Mouse (Mus musculus) B cell, adult 67 days (primary cell): Measurements from ENCODE around the gene Lrrc25. TPM values are rescaled to one million over a fixed set of nuclear protein-coding genes. Genes with fewer than 3 reads are reported as not detected.

Experiments used
- total RNA-seq, 2 experiments: library from RNA; stranded (reverse); gene quantifications; 4 replicates each; pipeline ENCODE4 v1.2.4; 2023

Lrrc25 gene
- 1 to 10 TPM; 7.7 to 7.8 TPM for total RNA-seq

GRCm38 (mm10) chr8:70615894-70616293, at the start of gene Lrrc25:
Lrrc25 (plus strand) TSS chr8:70616155.

GRCm38 (mm10) chr8:70593961-70594609, 21.9 kb upstream of the Lrrc25 start, which contains the start of gene Isyna1:
Isyna1 (plus strand) TSS chr8:70594373.

GRCm38 (mm10) chr8:70608749-70609367, 7.1 kb upstream of the Lrrc25 start, which contains the start of gene Ssbp4:
Ssbp4 (minus strand) TSS chr8:70608872.

GRCm38 (mm10) chr8:70632346-70632892, 16.5 kb downstream of the Lrrc25 start, which contains the start of gene Gdf15:
Gdf15 (minus strand) TSS chr8:70632456.

GRCm38 (mm10) chr8:70660273-70660725, 44.3 kb downstream of the Lrrc25 start, which contains the start of gene Pgpep1:
Pgpep1 (minus strand) TSS chr8:70660388.

Other genes starting within 250 kb of the Lrrc25 start
- gene Comp, start 242.6 kb upstream of the Lrrc25 start, total RNA-seq, result not detected
- gene Crtc1, start 176.6 kb upstream of the Lrrc25 start, total RNA-seq, result 10 to 100 TPM; 22.2 to 22.4 TPM
- gene Klhl26, start 139.2 kb upstream of the Lrrc25 start, total RNA-seq, result 10 to 100 TPM in 1 of 2 experiments, 1 to 10 TPM in 1; 8.7 to 11.8 TPM
- gene Tmem59l, start 128.8 kb upstream of the Lrrc25 start, total RNA-seq, result not detected
- under 1 TPM in 1 of 2 experiments, not detected in 1; 0.44 TPM for gene Crlf1, start 123.0 kb upstream of the Lrrc25 start, total RNA-seq
- gene Rex1bd, start 109.4 kb upstream of the Lrrc25 start, total RNA-seq, result 10 to 100 TPM; 37.6 to 48.4 TPM
- gene Uba52, start 105.4 kb upstream of the Lrrc25 start, total RNA-seq, result 1,000 to 10,000 TPM; 2,722 to 2,902 TPM
- 100 to 1,000 TPM; 269 TPM for gene Fkbp8, start 88.4 kb upstream of the Lrrc25 start, total RNA-seq
- 10 to 100 TPM; 60.6 to 70.4 TPM for gene Kxd1, start 88.2 kb upstream of the Lrrc25 start, total RNA-seq
- 10 to 100 TPM; 28.8 to 33.6 TPM for gene Ell, start 76.7 kb upstream of the Lrrc25 start, total RNA-seq
- gene Isyna1, start 21.8 kb upstream of the Lrrc25 start, total RNA-seq, result 10 to 100 TPM; 91.5 to 93.5 TPM
- 10 to 100 TPM; 41.8 to 66.9 TPM for gene Ssbp4, start 7.3 kb upstream of the Lrrc25 start, total RNA-seq
- gene Gdf15, start 16.3 kb downstream of the Lrrc25 start, total RNA-seq, result not detected
- gene Pgpep1, start 44.2 kb downstream of the Lrrc25 start, total RNA-seq, result 10 to 100 TPM; 14.3 to 16.2 TPM
- 100 to 1,000 TPM; 114 to 117 TPM for gene Lsm4, start 57.1 kb downstream of the Lrrc25 start, total RNA-seq
- 1,000 to 10,000 TPM; 1,149 to 1,767 TPM for gene Jund, start 82.8 kb downstream of the Lrrc25 start, total RNA-seq
- 10 to 100 TPM; 19.0 to 55.4 TPM for gene Iqcn, start 87.3 kb downstream of the Lrrc25 start, total RNA-seq
- gene Gm3336, start 102.4 kb downstream of the Lrrc25 start, total RNA-seq, result not detected
- 1 to 10 TPM; 3.8 to 4.3 TPM for gene Pde4c, start 107.6 kb downstream of the Lrrc25 start, total RNA-seq
- 10 to 100 TPM; 11.7 to 14.5 TPM for gene Rab3a, start 138.5 kb downstream of the Lrrc25 start, total RNA-seq
- gene Mpv17l2, start 144.8 kb downstream of the Lrrc25 start, total RNA-seq, result 10 to 100 TPM; 24.5 to 25.5 TPM
- gene Pik3r2, start 160.6 kb downstream of the Lrrc25 start, total RNA-seq, result 10 to 100 TPM; 26.3 to 27.3 TPM
- gene Mast3, start 188.9 kb downstream of the Lrrc25 start, total RNA-seq, result 100 to 1,000 TPM; 196 to 209 TPM
- gene Il12rb1, start 192.3 kb downstream of the Lrrc25 start, total RNA-seq, result under 1 TPM in 1 of 2 experiments, not detected in 1; 0.55 TPM
- 10 to 100 TPM; 22.2 to 25.6 TPM for gene Arrdc2, start 223.6 kb downstream of the Lrrc25 start, total RNA-seq
- not detected for gene Kcnn1, start 247.1 kb downstream of the Lrrc25 start, total RNA-seq